Mouse (Mus musculus) embryonic facial prominence, embryonic 12.5 days (tissue): ENCODE data around the gene Pqlc3. TPM values are rescaled to one million over a fixed set of nuclear protein-coding genes. Genes with fewer than 3 reads are reported as not detected.

Experiments
- ATAC-seq: fragments of 200-750 bp; cut with Nextera tagmentation; 2 replicates; pipeline ENCODE4 v1.8.0; 2017; ENCODE audit not compliant: insufficient number of reproducible peaks, insufficient read depth, low FRiP score, low TSS enrichment
- H3K27ac ChIP-seq: fragments of 300-500 bp; sonication (generic); 2 replicates; pipeline ENCODE4 v1.5.1; 2016; ENCODE audit warnings: mild to moderate bottlenecking
- H3K27me3 ChIP-seq: fragments of 300-500 bp; sonication (generic); 2 replicates; pipeline ENCODE4 v1.6.1; 2016; ENCODE audit warnings: mild to moderate bottlenecking, moderate library complexity
- H3K36me3 ChIP-seq: fragments of 300-500 bp; sonication (generic); 2 replicates; pipeline ENCODE4 v1.6.1; 2016; ENCODE audit warnings: mild to moderate bottlenecking
- H3K4me1 ChIP-seq: fragments of 300-500 bp; sonication (generic); 2 replicates; pipeline ENCODE4 v1.6.1; 2016
- H3K4me2 ChIP-seq: fragments of 300-500 bp; sonication (generic); replicated peaks from 2 replicates; pipeline ENCODE4 v1.6.1; 2016; ENCODE audit warnings: mild to moderate bottlenecking, moderate library complexity
- H3K4me3 ChIP-seq: fragments of 300-500 bp; sonication (generic); 2 replicates; pipeline ENCODE4 v1.5.1; 2016; ENCODE audit warnings: mild to moderate bottlenecking
- H3K9ac ChIP-seq: fragments of 300-500 bp; sonication (generic); 2 replicates; pipeline ENCODE4 v1.6.1; 2016; ENCODE audit warnings: mild to moderate bottlenecking, moderate library complexity
- H3K9me3 ChIP-seq: fragments of 300-500 bp; sonication (generic); 2 replicates; pipeline ENCODE4 v1.6.1; 2016; ENCODE audit warnings: mild to moderate bottlenecking, moderate library complexity
- WGBS: fragments of 180-500 bp; shearing (Covaris S2); methylation state at CpG from one replicate; pipeline ENCODE4 v1.1.7; 2016; 5-methylcytosine and 5-hydroxymethylcytosine counted together
- polyA plus RNA-seq: library from polyadenylated mRNA; unstranded; fragments of >200 nt; fragmentation: Nextera tagmentation; extraction: Ambion mirVana; gene quantifications from 2 replicates; pipeline ENCODE4 v1.2.1, GENCODE M21; 2016

The Pqlc3 gene
- 6.3 and 7.4 TPM in 2 replicates for polyA plus RNA-seq

- peak within 1 kb of the TSS; percentile 83 for H3K4me2 ChIP-seq
- peak; percentile 94 for ATAC-seq
- H3K36me3 ChIP-seq = 0 out of 2 replicates have a peak, but pooled peaks cover 4% of the 10 kb centered on the region
- peaks cover 29% of the 10 kb centered on the region for H3K27me3 ChIP-seq
- peak within 1 kb of the TSS; percentile 55; the same call in 1 of the 2 replicates for H3K27ac ChIP-seq
- peak within 1 kb of the TSS; percentile 46 for H3K9ac ChIP-seq
- 0 out of 2 replicates have a peak, but pooled peaks cover 10% of the 10 kb centered on the region for H3K4me1 ChIP-seq
- H3K9me3 ChIP-seq = no peaks in the 10 kb centered on the region
- under 1% methylated on average over 56 of the region's 57 CpGs for WGBS
- peak within 1 kb of the TSS; percentile 53 for H3K4me3 ChIP-seq
Measured at GRCm38 (mm10) chr12:16999739-17000497, at the start of gene Pqlc3. Pqlc3 (minus strand) TSS chr12:17000408.

- Histone ChIP-seq H3K9ac (no peak overlapping the region), H3K36me3 (no peaks in the 10 kb centered on the region), H3K4me2 (no peak overlapping the region), H3K27me3 (no peaks in the 10 kb centered on the region), H3K4me3 (no peak overlapping the region), H3K27ac (no peak overlapping the region), H3K4me1 (no peaks in the 10 kb centered on the region), H3K9me3 (no peaks in the 10 kb centered on the region)
- no peak for ATAC-seq
- WGBS = 94% methylated on average over 1 of the region's 1 CpGs
Measured at GRCm38 (mm10) chr12:17049796-17050195, 49.6 kb upstream of the Pqlc3 start.

GRCm38 (mm10) chr12:17048979-17049612 is 48.9 kb upstream of the Pqlc3 start:
- H3K9ac ChIP-seq = no peak overlapping the region
- no peaks in the 10 kb centered on the region for H3K27me3 ChIP-seq
- no peak for ATAC-seq
- H3K9me3 ChIP-seq = no peaks in the 10 kb centered on the region
- WGBS = 80% methylated on average over 7 of the region's 7 CpGs
- H3K4me1 ChIP-seq = no peaks in the 10 kb centered on the region
- no peak overlapping the region for H3K4me3 ChIP-seq
- H3K27ac ChIP-seq = no peak overlapping the region
- no peaks in the 10 kb centered on the region for H3K36me3 ChIP-seq
- H3K4me2 ChIP-seq = no peak overlapping the region

- no peaks in the 10 kb centered on the region for H3K36me3 ChIP-seq
- H3K4me1 ChIP-seq = no peaks in the 10 kb centered on the region
- ATAC-seq = no peak
- 54% methylated on average over 5 of the region's 5 CpGs for WGBS
- no peak overlapping the region for H3K4me3 ChIP-seq
- H3K9me3 ChIP-seq = no peaks in the 10 kb centered on the region
- H3K27me3 ChIP-seq = no peaks in the 10 kb centered on the region
- H3K9ac ChIP-seq = no peak overlapping the region
- no peak overlapping the region for H3K27ac ChIP-seq
- no peak overlapping the region for H3K4me2 ChIP-seq
Measured at GRCm38 (mm10) chr12:17043311-17043710, 43.1 kb upstream of the Pqlc3 start.

GRCm38 (mm10) chr12:17040567-17040966 is 40.4 kb upstream of the Pqlc3 start:
- no peak overlapping the region for H3K9ac ChIP-seq
- H3K4me2 ChIP-seq = no peak overlapping the region
- H3K4me3 ChIP-seq = no peak overlapping the region
- WGBS = 59% methylated on average over 1 of the region's 1 CpGs
- H3K27me3 ChIP-seq = no peaks in the 10 kb centered on the region
- H3K9me3 ChIP-seq = no peaks in the 10 kb centered on the region
- no peak overlapping the region for H3K27ac ChIP-seq
- no peaks in the 10 kb centered on the region for H3K36me3 ChIP-seq
- H3K4me1 ChIP-seq = no peaks in the 10 kb centered on the region
- ATAC-seq = no peak

GRCm38 (mm10) chr12:17039415-17039814 is 39.2 kb upstream of the Pqlc3 start:
- no peaks in the 10 kb centered on the region for H3K36me3 ChIP-seq
- no peak overlapping the region for H3K4me2 ChIP-seq
- no peaks in the 10 kb centered on the region for H3K4me1 ChIP-seq
- ATAC-seq = no peak
- no peak overlapping the region for H3K4me3 ChIP-seq
- no peak overlapping the region for H3K27ac ChIP-seq
- H3K9ac ChIP-seq = no peak overlapping the region
- H3K27me3 ChIP-seq = no peaks in the 10 kb centered on the region
- WGBS = 68% methylated on average over 2 of the region's 2 CpGs
- H3K9me3 ChIP-seq = no peaks in the 10 kb centered on the region

GRCm38 (mm10) chr12:17038246-17038645 is 38.0 kb upstream of the Pqlc3 start:
- no peaks in the 10 kb centered on the region for H3K9me3 ChIP-seq
- no peak overlapping the region for H3K4me3 ChIP-seq
- no peak overlapping the region for H3K27ac ChIP-seq
- no peaks in the 10 kb centered on the region for H3K36me3 ChIP-seq
- no peak overlapping the region for H3K9ac ChIP-seq
- H3K4me1 ChIP-seq = no peaks in the 10 kb centered on the region
- whole genome bisulfite sequencing = 66% methylated on average over 6 of the region's 6 CpGs
- no peak overlapping the region for H3K4me2 ChIP-seq
- no peaks in the 10 kb centered on the region for H3K27me3 ChIP-seq
- no peak for ATAC-seq

- Histone ChIP-seq H3K27me3 (no peaks in the 10 kb centered on the region), H3K27ac (no peak overlapping the region), H3K9me3 (no peaks in the 10 kb centered on the region), H3K4me2 (no peak overlapping the region), H3K4me1 (no peaks in the 10 kb centered on the region), H3K36me3 (no peaks in the 10 kb centered on the region), H3K4me3 (no peak overlapping the region), H3K9ac (no peak overlapping the region)
- 66% methylated on average over 14 of the region's 14 CpGs for WGBS
- ATAC-seq = no peak
Measured at GRCm38 (mm10) chr12:17037053-17037610, 36.9 kb upstream of the Pqlc3 start.

GRCm38 (mm10) chr12:17036532-17036931 is 36.3 kb upstream of the Pqlc3 start:
- ATAC-seq = no peak
- no peaks in the 10 kb centered on the region for H3K27me3 ChIP-seq

GRCm38 (mm10) chr12:17035128-17035527 is 34.9 kb upstream of the Pqlc3 start:
- ATAC-seq = no peak
- Histone ChIP-seq H3K4me2 (no peak overlapping the region), H3K27ac (no peak overlapping the region), H3K9ac (no peak overlapping the region), H3K4me3 (no peak overlapping the region), H3K27me3 (no peaks in the 10 kb centered on the region), H3K4me1 (no peaks in the 10 kb centered on the region), H3K36me3 (no peaks in the 10 kb centered on the region), H3K9me3 (no peaks in the 10 kb centered on the region)
- 63% methylated on average over 2 of the region's 2 CpGs for WGBS

More at GRCm38 (mm10) chr12:17036532-17036931, 36.3 kb upstream of the Pqlc3 start:
- Histone ChIP-seq H3K36me3 (no peaks in the 10 kb centered on the region), H3K4me2 (no peak overlapping the region), H3K9me3 (no peaks in the 10 kb centered on the region), H3K27ac (no peak overlapping the region), H3K4me1 (no peaks in the 10 kb centered on the region), H3K4me3 (no peak overlapping the region), H3K9ac (no peak overlapping the region)
- 65% methylated on average over 9 of the region's 9 CpGs for whole genome bisulfite sequencing

GRCm38 (mm10) chr12:17034671-17035070 is 34.5 kb upstream of the Pqlc3 start:
- H3K4me3 ChIP-seq = no peak overlapping the region
- H3K4me2 ChIP-seq = no peak overlapping the region
- H3K27me3 ChIP-seq = no peaks in the 10 kb centered on the region
- ATAC-seq = no peak
- no peaks in the 10 kb centered on the region for H3K36me3 ChIP-seq
- no peaks in the 10 kb centered on the region for H3K4me1 ChIP-seq
- no peak overlapping the region for H3K27ac ChIP-seq
- H3K9ac ChIP-seq = no peak overlapping the region
- H3K9me3 ChIP-seq = no peaks in the 10 kb centered on the region
- 79% methylated on average over 5 of the region's 5 CpGs for WGBS

- Histone ChIP-seq H3K4me3 (no peak overlapping the region), H3K27me3 (no peaks in the 10 kb centered on the region), H3K9ac (no peak overlapping the region), H3K27ac (no peak overlapping the region), H3K4me1 (no peaks in the 10 kb centered on the region), H3K4me2 (no peak overlapping the region), H3K36me3 (no peaks in the 10 kb centered on the region), H3K9me3 (no peaks in the 10 kb centered on the region)
- 76% methylated on average over 9 of the region's 9 CpGs for WGBS
- ATAC-seq = no peak
Measured at GRCm38 (mm10) chr12:17033464-17033841, 33.2 kb upstream of the Pqlc3 start.
